Mouse (Mus musculus) stomach, embryonic 15.5 days (tissue): Measurements from ENCODE around the gene Sgca. TPM values are rescaled to one million over a fixed set of nuclear protein-coding genes. Genes with fewer than 3 reads are reported as not detected.
A peak's percentile ranks its signal among the peaks of the same experiment; 100 is the strongest.

Experiments
- ATAC-seq: fragments of 200-750 bp; cut with Nextera tagmentation; 2 replicates; pipeline ENCODE4 v1.8.0; 2017; ENCODE audit warnings: low read depth, moderate number of reproducible peaks, moderate TSS enrichment; ENCODE audit not compliant: insufficient read depth, low FRiP score
- H3K27ac ChIP-seq: fragments of 300-500 bp; sonication (generic); 2 replicates; pipeline ENCODE4 v1.5.1; 2015; ENCODE audit warnings: mild to moderate bottlenecking, inconsistent platforms
- H3K27me3 ChIP-seq: fragments of 300-500 bp; sonication (generic); replicated peaks from 2 replicates; pipeline ENCODE4 v1.6.1; 2015; ENCODE audit warnings: inconsistent platforms
- H3K36me3 ChIP-seq: fragments of 300-500 bp; sonication (generic); 2 replicates; pipeline ENCODE4 v1.6.1; 2015; ENCODE audit warnings: inconsistent platforms
- H3K4me1 ChIP-seq: fragments of 300-500 bp; sonication (generic); 2 replicates; pipeline ENCODE4 v1.6.1; 2015; ENCODE audit warnings: inconsistent platforms
- H3K4me2 ChIP-seq: fragments of 300-500 bp; sonication (generic); 2 replicates; pipeline ENCODE4 v1.6.1; 2015; ENCODE audit warnings: mild to moderate bottlenecking, inconsistent platforms
- H3K4me3 ChIP-seq: fragments of 300-500 bp; sonication (generic); replicated peaks from 2 replicates; pipeline ENCODE4 v1.5.1; 2015; ENCODE audit warnings: inconsistent platforms
- H3K9ac ChIP-seq: fragments of 300-500 bp; sonication (generic); 2 replicates; pipeline ENCODE4 v1.6.1; 2015; ENCODE audit warnings: inconsistent platforms
- H3K9me3 ChIP-seq: fragments of 300-500 bp; sonication (generic); 2 replicates; pipeline ENCODE4 v1.6.1; 2016; ENCODE audit warnings: inconsistent platforms
- WGBS: fragments of 180-500 bp; shearing (Covaris S2); methylation state at CpG from one replicate; pipeline ENCODE4 v1.1.7; 2015; 5-methylcytosine and 5-hydroxymethylcytosine counted together
- polyA plus RNA-seq: library from polyadenylated mRNA; unstranded; fragments of >200 nt; fragmentation: Nextera tagmentation; extraction: Ambion mirVana; gene quantifications from 2 replicates; pipeline ENCODE4 v1.2.1, GENCODE M21; 2015

The Sgca gene
- polyA plus RNA-seq, 1 experiment from 2014 or later: 0.17 TPM

GRCm38 (mm10) chr11:94957693-94958064 is 18.4 kb downstream of the Sgca start:
- no peak for ATAC-seq
- H3K27me3 ChIP-seq: no peaks in the 10 kb centered on the region
- H3K9me3 ChIP-seq: no peaks in the 10 kb centered on the region
- H3K4me1 ChIP-seq: no peaks in the 10 kb centered on the region; the same call in 1 of the 2 replicates
- H3K4me3 ChIP-seq: no peak overlapping the region
- no peak overlapping the region; the same call in 1 of the 2 replicates for H3K4me2 ChIP-seq
- 82% methylated on average over 9 of the region's 9 CpGs for WGBS
- H3K36me3 ChIP-seq: no peaks in the 10 kb centered on the region
- H3K9ac ChIP-seq: no peak overlapping the region
- peak overlapping the region; percentile 48; the same call in 1 of the 2 replicates for H3K27ac ChIP-seq

- H3K4me3 ChIP-seq: no peak overlapping the region
- H3K27ac ChIP-seq: no peak overlapping the region
- H3K9ac ChIP-seq: no peak overlapping the region
- peaks cover 5% of the 10 kb centered on the region for H3K4me1 ChIP-seq
- no peaks in the 10 kb centered on the region for H3K9me3 ChIP-seq
- no peak for ATAC-seq
- 0 out of 2 replicates have a peak, but pooled peaks cover 6% of the 10 kb centered on the region for H3K36me3 ChIP-seq
- 72% methylated on average over 9 of the region's 9 CpGs for WGBS
- no peak overlapping the region for H3K4me2 ChIP-seq
- no peaks in the 10 kb centered on the region for H3K27me3 ChIP-seq
These were observed 21.0 kb downstream of the Sgca start for GRCm38 (mm10) chr11:94955103-94955502.

GRCm38 (mm10) chr11:94952169-94952568 is 24.0 kb downstream of the Sgca start:
- H3K4me1 ChIP-seq: peaks cover 5% of the 10 kb centered on the region; the same call in 1 of the 2 replicates
- no peak for ATAC-seq
- no peak overlapping the region for H3K4me3 ChIP-seq
- H3K36me3 ChIP-seq: peaks cover 22% of the 10 kb centered on the region
- peak overlapping the region; percentile 5; the same call in 1 of the 2 replicates for H3K27ac ChIP-seq
- no peaks in the 10 kb centered on the region for H3K9me3 ChIP-seq
- H3K27me3 ChIP-seq: no peaks in the 10 kb centered on the region
- no peak overlapping the region for H3K9ac ChIP-seq
- H3K4me2 ChIP-seq: no peak overlapping the region
- WGBS: 20% methylated on average over 6 of the region's 6 CpGs

- H3K4me1 ChIP-seq: peaks cover 11% of the 10 kb centered on the region; the same call in 1 of the 2 replicates
- no peak overlapping the region for H3K9ac ChIP-seq
- no peak overlapping the region for H3K4me3 ChIP-seq
- peaks cover 63% of the 10 kb centered on the region for H3K36me3 ChIP-seq
- peak overlapping the region; percentile 3; the same call in 1 of the 2 replicates for H3K4me2 ChIP-seq
- H3K27me3 ChIP-seq: no peaks in the 10 kb centered on the region
- H3K27ac ChIP-seq: peak overlapping the region; percentile 75
- WGBS: 79% methylated on average over 12 of the region's 12 CpGs
- ATAC-seq: no peak
- H3K9me3 ChIP-seq: no peaks in the 10 kb centered on the region
These were observed 30.9 kb downstream of the Sgca start for GRCm38 (mm10) chr11:94945236-94945635.

- peak overlapping the region; percentile 75 for H3K27ac ChIP-seq
- H3K27me3 ChIP-seq: no peaks in the 10 kb centered on the region
- peaks cover 11% of the 10 kb centered on the region for H3K4me1 ChIP-seq
- ATAC-seq: no peak
- no peak overlapping the region for H3K9ac ChIP-seq
- H3K4me2 ChIP-seq: no peak overlapping the region
- no peaks in the 10 kb centered on the region for H3K9me3 ChIP-seq
- no peak overlapping the region for H3K4me3 ChIP-seq
- 25% methylated on average over 8 of the region's 8 CpGs for WGBS
- H3K36me3 ChIP-seq: peaks cover 70% of the 10 kb centered on the region
These were observed 31.8 kb downstream of the Sgca start for GRCm38 (mm10) chr11:94944295-94944694.

- peaks cover 61% of the 10 kb centered on the region for H3K36me3 ChIP-seq
- H3K27ac ChIP-seq: peak overlapping the region; percentile 75
- ATAC-seq: no peak
- no peaks in the 10 kb centered on the region for H3K9me3 ChIP-seq
- no peak overlapping the region for H3K9ac ChIP-seq
- H3K4me2 ChIP-seq: peak overlapping the region; percentile 24
- 68% methylated on average over 15 of the region's 15 CpGs for WGBS
- H3K27me3 ChIP-seq: no peaks in the 10 kb centered on the region
- no peak overlapping the region for H3K4me3 ChIP-seq
- H3K4me1 ChIP-seq: peaks cover 15% of the 10 kb centered on the region
These were observed 33.1 kb downstream of the Sgca start for GRCm38 (mm10) chr11:94943054-94943453.

- Histone ChIP-seq H3K4me2 (peak overlapping the region; percentile 24), H3K4me3 (no peak overlapping the region), H3K27me3 (no peaks in the 10 kb centered on the region), H3K9ac (no peak overlapping the region), H3K36me3 (peaks cover 60% of the 10 kb centered on the region), H3K9me3 (no peaks in the 10 kb centered on the region), H3K4me1 (peaks cover 19% of the 10 kb centered on the region), H3K27ac (peak overlapping the region; percentile 75)
- ATAC-seq: no peak
- 50% methylated on average over 13 of the region's 13 CpGs for WGBS
These were observed 33.7 kb downstream of the Sgca start for GRCm38 (mm10) chr11:94942282-94943023.

GRCm38 (mm10) chr11:94941776-94942175 is 34.4 kb downstream of the Sgca start:
- H3K9me3 ChIP-seq: no peaks in the 10 kb centered on the region
- H3K4me2 ChIP-seq: peak overlapping the region; percentile 24
- H3K27ac ChIP-seq: peak overlapping the region; percentile 75
- no peaks in the 10 kb centered on the region for H3K27me3 ChIP-seq
- no peak overlapping the region for H3K9ac ChIP-seq
- ATAC-seq: no peak
- 78% methylated on average over 8 of the region's 8 CpGs for WGBS
- H3K4me3 ChIP-seq: no peak overlapping the region; the same call in 1 of the 2 replicates
- peaks cover 19% of the 10 kb centered on the region for H3K4me1 ChIP-seq
- H3K36me3 ChIP-seq: peaks cover 54% of the 10 kb centered on the region

- 44% methylated on average over 9 of the region's 9 CpGs for WGBS
- H3K9me3 ChIP-seq: no peaks in the 10 kb centered on the region
- no peaks in the 10 kb centered on the region for H3K27me3 ChIP-seq
- peak overlapping the region; percentile 24 for H3K4me2 ChIP-seq
- peak overlapping the region; percentile 3 for H3K4me3 ChIP-seq
- no peak for ATAC-seq
- H3K9ac ChIP-seq: no peak overlapping the region
- H3K36me3 ChIP-seq: peaks cover 52% of the 10 kb centered on the region
- peaks cover 19% of the 10 kb centered on the region for H3K4me1 ChIP-seq
- peak overlapping the region; percentile 75 for H3K27ac ChIP-seq
These were observed 35.0 kb downstream of the Sgca start for GRCm38 (mm10) chr11:94941121-94941520.

- no peak for ATAC-seq
- H3K27me3 ChIP-seq: no peaks in the 10 kb centered on the region
- 16% methylated on average over 4 of the region's 4 CpGs for WGBS
- H3K27ac ChIP-seq: peak overlapping the region; percentile 94; the same call in 1 of the 2 replicates
- H3K4me2 ChIP-seq: peak overlapping the region; percentile 68
- peaks cover 30% of the 10 kb centered on the region for H3K4me1 ChIP-seq
- H3K9me3 ChIP-seq: no peaks in the 10 kb centered on the region
- H3K4me3 ChIP-seq: peak overlapping the region; percentile 57
- H3K36me3 ChIP-seq: peaks cover 35% of the 10 kb centered on the region
- H3K9ac ChIP-seq: no peak overlapping the region
These were observed 36.8 kb downstream of the Sgca start for GRCm38 (mm10) chr11:94939280-94939679.

GRCm38 (mm10) chr11:94938296-94938695 is 37.8 kb downstream of the Sgca start:
- Histone ChIP-seq H3K36me3 (peaks cover 29% of the 10 kb centered on the region), H3K27me3 (no peaks in the 10 kb centered on the region), H3K4me3 (peak overlapping the region; percentile 57), H3K4me2 (peak overlapping the region; percentile 68), H3K9ac (peak overlapping the region; percentile 33; the same call in 1 of the 2 replicates), H3K9me3 (no peaks in the 10 kb centered on the region), H3K27ac (peak overlapping the region; percentile 94), H3K4me1 (peaks cover 33% of the 10 kb centered on the region)
- WGBS: 22% methylated on average over 9 of the region's 9 CpGs
- ATAC-seq: no peak

- 3% methylated on average over 15 of the region's 15 CpGs for WGBS
- Histone ChIP-seq H3K4me2 (peak overlapping the region; percentile 68), H3K9ac (peak overlapping the region; percentile 33; the same call in 1 of the 2 replicates), H3K27me3 (no peaks in the 10 kb centered on the region), H3K4me1 (peaks cover 38% of the 10 kb centered on the region), H3K4me3 (peak overlapping the region; percentile 57), H3K9me3 (no peaks in the 10 kb centered on the region), H3K27ac (peak overlapping the region; percentile 94), H3K36me3 (peaks cover 29% of the 10 kb centered on the region)
- 0 out of 2 replicates have a peak, but pooled peaks have one; percentile 2 for ATAC-seq
These were observed 38.3 kb downstream of the Sgca start for GRCm38 (mm10) chr11:94937787-94938186.
